Mouse (Mus musculus) heart, adult 2 months (tissue): ENCODE measurements around the gene Srsf5. TPM values are rescaled to one million over a fixed set of nuclear protein-coding genes. Genes with fewer than 3 reads are reported as not detected.
A peak's percentile ranks its signal among the peaks of the same experiment; 100 is the strongest.

Source experiments
- DNase-seq, 2 experiments: peaks; one replicate each; pipeline ENCODE4 v3.0.0; 2021
- H3K27ac ChIP-seq: fragments of 200-600 bp; 2 replicates; pipeline ENCODE4 v1.8.1; 2022
- H3K27me3 ChIP-seq: fragments of 200-500 bp; 2 replicates; pipeline ENCODE4 v1.6.1; 2012; ENCODE audit warnings: mild to moderate bottlenecking, low read length, inconsistent platforms, mixed read lengths; ENCODE audit not compliant: control insufficient read depth, insufficient read depth
- H3K36me3 ChIP-seq: fragments of 200-500 bp; 2 replicates; pipeline ENCODE4 v1.6.1; 2012; ENCODE audit warnings: low read length, inconsistent platforms; ENCODE audit not compliant: control insufficient read depth, insufficient read depth
- H3K4me1 ChIP-seq: fragments of 200-500 bp; 2 replicates; pipeline ENCODE4 v1.6.1; 2011; ENCODE audit warnings: low read length; ENCODE audit not compliant: control insufficient read depth, insufficient read depth
- H3K4me3 ChIP-seq: fragments of 200-600 bp; 2 replicates; pipeline ENCODE4 v1.8.1; 2022
- H3K79me2 ChIP-seq: fragments of 200-500 bp; replicated peaks from 2 replicates; pipeline ENCODE4 v1.6.1; 2012; ENCODE audit warnings: mild to moderate bottlenecking, inconsistent platforms, low read length, moderate library complexity, mixed read lengths; ENCODE audit not compliant: control insufficient read depth, insufficient read depth
- H3K9ac ChIP-seq: fragments of 200-500 bp; 2 replicates; pipeline ENCODE4 v1.6.1; 2012; ENCODE audit warnings: low read depth, mild to moderate bottlenecking, control low read depth, inconsistent platforms, low read length, mixed read lengths
- CTCF ChIP-seq: fragments of 200-600 bp; IDR thresholded peaks from 2 replicates; pipeline ENCODE4 v1.8.1; 2022; ENCODE audit warnings: antibody characterized with exemption, mild to moderate bottlenecking, moderate library complexity
- EP300 ChIP-seq: fragments of 200-500 bp; IDR thresholded peaks from 2 replicates; pipeline ENCODE4 v1.6.1; 2011; ENCODE audit warnings: low read depth, low read length, control low read depth; ENCODE audit not compliant: insufficient read depth
- POLR2A ChIP-seq: fragments of 200-500 bp; IDR thresholded peaks from 2 replicates; pipeline ENCODE4 v1.6.1; 2011; ENCODE audit warnings: mild to moderate bottlenecking, low read depth, low read length, control low read depth; ENCODE audit not compliant: insufficient read depth
- WGBS: fragments of 180-500 bp; shearing (Covaris S2); methylation state at CpG from one replicate; pipeline ENCODE4 v1.1.7; 2018; 5-methylcytosine and 5-hydroxymethylcytosine counted together
- intact Hi-C: fragments of 180-260 bp; cut with DNase I; formaldehyde crosslinking; loops from one replicate; pipeline ENCODE4 v1.15.1; 2025
- polyA plus RNA-seq: library from polyadenylated mRNA; depleted of rRNA; stranded (reverse); fragments of >200 nt; gene quantifications from 2 replicates; pipeline ENCODE4 v1.2.3, GENCODE M21; 2012
- total RNA-seq, 2 experiments: library from RNA; stranded (reverse); gene quantifications; 2 replicates each; pipeline ENCODE4 v1.2.3; 2021

Srsf5 gene
- total and polyA plus RNA-seq, 3 experiments: 115 to 217 (median 126) TPM

- no peaks in the 10 kb centered on the region for H3K79me2 ChIP-seq
- H3K27me3 ChIP-seq: no peaks in the 10 kb centered on the region
- intact Hi-C loops: no loop called here
- no peak overlapping the region for H3K27ac ChIP-seq
- no peak for TF ChIP-seq POLR2A
- TF ChIP-seq EP300: no peak
- no peak for TF ChIP-seq CTCF
- no peak for DNase-seq
- 85% methylated on average over 9 of the region's 9 CpGs for WGBS
- H3K36me3 ChIP-seq: no peaks in the 10 kb centered on the region
- H3K4me1 ChIP-seq: no peaks in the 10 kb centered on the region
- no peak overlapping the region for H3K4me3 ChIP-seq
- no peak overlapping the region for H3K9ac ChIP-seq
Measured at GRCm38 (mm10) chr12:80967918-80968317, 22.6 kb downstream of the Srsf5 start.

DNA sequence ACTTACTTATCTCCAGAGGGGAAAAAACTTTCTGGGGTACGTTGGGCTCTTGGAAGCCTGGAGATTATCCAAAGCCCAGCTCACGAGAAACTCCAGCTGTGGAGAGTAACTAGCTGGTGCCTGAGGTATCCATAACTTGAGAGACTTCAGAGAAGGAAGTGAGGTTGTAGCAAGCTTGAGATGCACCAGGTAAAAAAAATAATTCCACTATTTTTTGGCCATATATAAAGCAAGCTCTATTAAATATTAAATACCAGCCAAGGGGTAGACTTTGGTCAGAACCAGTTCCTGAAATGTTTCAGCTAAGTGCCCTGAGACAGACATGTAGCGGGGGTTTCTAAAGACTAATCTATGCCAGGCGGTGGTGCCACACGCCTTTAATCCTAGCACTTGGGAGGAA lies 23.3 kb downstream of the Srsf5 start, which contains the start of gene Slc10a1:
TSS of gene Slc10a1 (minus strand) at position 101 of the 400 bp plus-strand sequence.
- H3K9ac ChIP-seq: no peak within 1 kb of the TSS
- intact Hi-C loops: no loop called here
- no peaks in the 10 kb centered on the region for H3K27me3 ChIP-seq
- H3K4me1 ChIP-seq: no peaks in the 10 kb centered on the region
- TF ChIP-seq EP300 (no peak), CTCF (no peak), POLR2A (no peak)
- DNase-seq: no peak
- no peak within 1 kb of the TSS for H3K4me3 ChIP-seq
- 74% methylated on average over 5 of the region's 5 CpGs for WGBS
- H3K27ac ChIP-seq: no peak within 1 kb of the TSS
- H3K79me2 ChIP-seq: no peaks in the 10 kb centered on the region
- H3K36me3 ChIP-seq: no peaks in the 10 kb centered on the region

DNA sequence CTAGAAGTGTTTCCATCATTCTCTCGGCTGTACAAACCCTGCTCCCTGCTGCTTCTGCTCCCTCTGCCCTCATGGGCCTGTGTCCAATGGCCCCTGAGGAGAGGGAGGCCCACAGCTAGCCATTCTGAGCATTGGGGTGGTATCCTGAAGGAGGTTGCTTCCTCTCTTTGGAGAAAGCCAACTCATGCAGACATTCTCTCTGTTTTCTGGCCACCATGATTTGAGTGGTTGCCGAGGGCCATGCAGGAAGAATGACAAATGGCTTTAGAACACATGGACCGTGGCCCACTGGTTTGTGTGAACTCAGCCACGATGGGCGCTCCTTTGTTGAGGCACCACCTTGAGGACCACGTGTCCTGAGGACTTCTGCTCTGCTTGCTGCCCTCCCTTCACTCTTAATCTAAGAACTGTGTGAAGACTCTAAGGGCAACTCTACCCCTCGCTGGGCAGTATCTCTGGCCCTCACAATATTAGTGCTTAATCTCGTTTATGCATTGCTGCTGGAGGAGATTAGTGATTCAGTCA lies 24.9 kb downstream of the Srsf5 start:
- TF ChIP-seq CTCF (no peak), POLR2A (no peak), EP300 (no peak)
- intact Hi-C loops: no loop called here
- Histone ChIP-seq H3K36me3 (no peaks in the 10 kb centered on the region), H3K4me3 (no peak overlapping the region), H3K27me3 (no peaks in the 10 kb centered on the region; the same call in 1 of the 2 replicates), H3K27ac (no peak overlapping the region), H3K79me2 (no peaks in the 10 kb centered on the region), H3K9ac (no peak overlapping the region), H3K4me1 (no peaks in the 10 kb centered on the region)
- 72% methylated on average over 8 of the region's 8 CpGs for WGBS
- DNase-seq: no peak

- Histone ChIP-seq H3K27me3 (no peaks in the 10 kb centered on the region; the same call in 1 of the 2 replicates), H3K4me3 (no peak overlapping the region), H3K27ac (no peak overlapping the region), H3K9ac (no peak overlapping the region), H3K79me2 (no peaks in the 10 kb centered on the region), H3K36me3 (no peaks in the 10 kb centered on the region), H3K4me1 (no peaks in the 10 kb centered on the region)
- TF ChIP-seq EP300 (no peak), POLR2A (no peak), CTCF (no peak)
- DNase-seq: no peak
- WGBS: 39% methylated on average over 3 of the region's 3 CpGs
- intact Hi-C loops: no loop called here
Measured at GRCm38 (mm10) chr12:80971756-80972155, 26.5 kb downstream of the Srsf5 start.

- Histone ChIP-seq H3K4me1 (no peaks in the 10 kb centered on the region), H3K79me2 (no peaks in the 10 kb centered on the region), H3K36me3 (no peaks in the 10 kb centered on the region), H3K27me3 (no peaks in the 10 kb centered on the region; the same call in 1 of the 2 replicates), H3K9ac (no peak overlapping the region), H3K27ac (no peak overlapping the region), H3K4me3 (no peak overlapping the region)
- TF ChIP-seq POLR2A (no peak), EP300 (no peak), CTCF (no peak)
- intact Hi-C loops: no loop called here
- 86% methylated on average over 11 of the region's 11 CpGs for WGBS
- no peak for DNase-seq
Measured at GRCm38 (mm10) chr12:80975939-80976671, 30.8 kb downstream of the Srsf5 start.

GRCm38 (mm10) chr12:80982326-80982725 lies 37.0 kb downstream of the Srsf5 start:
- no peak for TF ChIP-seq POLR2A
- TF ChIP-seq EP300: peak; percentile 77
- TF ChIP-seq CTCF: no peak; the same call in 1 of the 2 replicates
- intact Hi-C loops: loop anchor here (1.0 to 2.0 kb wide), 2 partner anchors 200 to 420 kb away; no protein-coding TSS in a partner anchor
- peak; percentile 41 to 78 for DNase-seq

More at GRCm38 (mm10) chr12:80982326-80982725, 37.0 kb downstream of the Srsf5 start:
- H3K9ac ChIP-seq: no peak overlapping the region
- no peaks in the 10 kb centered on the region for H3K27me3 ChIP-seq
- 3% methylated on average over 7 of the region's 7 CpGs for WGBS
- no peak overlapping the region for H3K4me3 ChIP-seq
- no peak overlapping the region for H3K27ac ChIP-seq
- H3K4me1 ChIP-seq: no peaks in the 10 kb centered on the region
- H3K36me3 ChIP-seq: no peaks in the 10 kb centered on the region
- H3K79me2 ChIP-seq: no peaks in the 10 kb centered on the region
